Mouse (Mus musculus): Measurements from ENCODE around the gene Tep1.

- TF ChIP-seq CTCF (IDR thresholded peaks at IDR 0.05; ENCODE audit: extremely low read depth, insufficient read depth, insufficient read length, insufficient replicate concordance) (no peak), POLR2A (IDR thresholded peaks at IDR 0.05; ENCODE audit: low read depth, low read length) (no peak)
These were observed 65.7 kb downstream of the Tep1 start for GRCm38 (mm10) chr14:50804683-50805082.
